Mouse (Mus musculus) urinary bladder, postnatal 4 days (tissue): ENCODE measurements around the gene Slc7a1.
A peak's percentile ranks its signal among the peaks of the same experiment; 100 is the strongest.

Experiments used
- DNase-seq, 2 experiments: peaks; one replicate each; pipeline ENCODE4 v3.0.0; 2021 to 2022; ENCODE audit warnings: low spot score in 2 of 2

The Slc7a1 gene

GRCm38 (mm10) chr5:148328982-148329381 lies 70.7 kb downstream of the Slc7a1 start:
- peak in 1 of 2 experiments; percentile 51 for DNase-seq

- DNase-seq: peak in 1 of 2 experiments; percentile 57
Measured at GRCm38 (mm10) chr5:148326295-148326694, 73.4 kb downstream of the Slc7a1 start.

- DNase-seq: peak in 1 of 2 experiments; percentile 58
Measured at GRCm38 (mm10) chr5:148325317-148325885, 74.3 kb downstream of the Slc7a1 start.

GRCm38 (mm10) chr5:148314931-148315330 lies 84.8 kb downstream of the Slc7a1 start:
- peak in 1 of 2 experiments; percentile 29 for DNase-seq

GRCm38 (mm10) chr5:148312443-148312842 lies 87.3 kb downstream of the Slc7a1 start:
- peak in 1 of 2 experiments; percentile 47 for DNase-seq

GRCm38 (mm10) chr5:148310790-148311189 lies 88.9 kb downstream of the Slc7a1 start:
- DNase-seq: peak in 1 of 2 experiments; percentile 56

- no peak for DNase-seq
Measured at GRCm38 (mm10) chr5:148304112-148304511, 95.6 kb downstream of the Slc7a1 start.

GRCm38 (mm10) chr5:148302968-148303367 lies 96.7 kb downstream of the Slc7a1 start:
- peak in 1 of 2 experiments; percentile 54 for DNase-seq

- DNase-seq: no peak
Measured at GRCm38 (mm10) chr5:148293346-148293745, 106.4 kb downstream of the Slc7a1 start.

GRCm38 (mm10) chr5:148292862-148293261 lies 106.8 kb downstream of the Slc7a1 start:
- DNase-seq: no peak

- DNase-seq: no peak
Measured at GRCm38 (mm10) chr5:148289951-148290350, 109.8 kb downstream of the Slc7a1 start.

- DNase-seq: no peak
Measured at GRCm38 (mm10) chr5:148288804-148289203, 110.9 kb downstream of the Slc7a1 start.

- DNase-seq: no peak
Measured at GRCm38 (mm10) chr5:148287529-148287928, 112.2 kb downstream of the Slc7a1 start.

- DNase-seq: no peak
Measured at GRCm38 (mm10) chr5:148283584-148283983, 116.1 kb downstream of the Slc7a1 start.

GRCm38 (mm10) chr5:148283177-148283576 lies 116.5 kb downstream of the Slc7a1 start:
- DNase-seq: no peak

GRCm38 (mm10) chr5:148282631-148283030 lies 117.1 kb downstream of the Slc7a1 start:
- no peak for DNase-seq

- no peak for DNase-seq
Measured at GRCm38 (mm10) chr5:148282093-148282492, 117.6 kb downstream of the Slc7a1 start.

GRCm38 (mm10) chr5:148280321-148280720 lies 119.4 kb downstream of the Slc7a1 start:
- DNase-seq: no peak

- DNase-seq: no peak
Measured at GRCm38 (mm10) chr5:148278233-148278632, 121.5 kb downstream of the Slc7a1 start.
